Mouse (Mus musculus) forebrain, embryonic 11.5 days (tissue): ENCODE results near the gene Prkce. TPM values are rescaled to one million over a fixed set of nuclear protein-coding genes. Genes with fewer than 3 reads are reported as not detected.

Experiments used
- ATAC-seq: fragments of 200-750 bp; cut with Nextera tagmentation; replicated peaks from 2 replicates; pipeline ENCODE4 v1.8.0; 2017; ENCODE audit warnings: moderate TSS enrichment; ENCODE audit not compliant: low FRiP score
- DNase-seq: peaks from one replicate; pipeline ENCODE4 v3.0.0-alpha.2; 2017; ENCODE audit warnings: low spot score
- H3K27ac ChIP-seq: fragments of 300-500 bp; sonication (generic); 2 replicates; pipeline ENCODE4 v1.5.1; 2014; ENCODE audit warnings: low read depth, low read length
- H3K27me3 ChIP-seq: fragments of 300-500 bp; sonication (generic); 2 replicates; pipeline ENCODE4 v1.6.1; 2014; ENCODE audit warnings: mild to moderate bottlenecking, low read length, mixed read lengths; ENCODE audit not compliant: control insufficient read depth, insufficient read depth
- H3K36me3 ChIP-seq: fragments of 300-500 bp; sonication (generic); 2 replicates; pipeline ENCODE4 v1.6.1; 2014; ENCODE audit warnings: mild to moderate bottlenecking, low read length, moderate library complexity, mixed read lengths; ENCODE audit not compliant: control insufficient read depth, insufficient read depth
- H3K4me1 ChIP-seq: fragments of 300-500 bp; sonication (generic); replicated peaks from 2 replicates; pipeline ENCODE4 v1.6.1; 2014; ENCODE audit warnings: low read length, mixed read lengths; ENCODE audit not compliant: control insufficient read depth, insufficient read depth
- H3K4me2 ChIP-seq: fragments of 300-500 bp; sonication (generic); 2 replicates; pipeline ENCODE4 v1.6.1; 2014; ENCODE audit warnings: low read depth, mild to moderate bottlenecking, low read length, moderate library complexity, mixed read lengths; ENCODE audit not compliant: severe bottlenecking
- H3K4me3 ChIP-seq: fragments of 300-500 bp; sonication (generic); 2 replicates; pipeline ENCODE4 v1.5.1; 2014; ENCODE audit warnings: low read depth, low read length
- H3K9ac ChIP-seq: fragments of 300-500 bp; sonication (generic); 2 replicates; pipeline ENCODE4 v1.6.1; 2014; ENCODE audit warnings: low read length
- H3K9me3 ChIP-seq: fragments of 300-500 bp; sonication (generic); 2 replicates; pipeline ENCODE4 v1.6.1; 2016; ENCODE audit warnings: low read length, mixed read lengths; ENCODE audit not compliant: control insufficient read depth
- WGBS: fragments of 180-500 bp; shearing (Covaris S2); extraction: QIAGEN DNeasy Blood & Tissue Kit; methylation state at CpG from one replicate; pipeline ENCODE4 v1.1.7; 2014; 5-methylcytosine and 5-hydroxymethylcytosine counted together
- polyA plus RNA-seq: library from polyadenylated mRNA; unstranded; fragments of >200 nt; fragmentation: Nextera tagmentation; extraction: Ambion mirVana; gene quantifications from 2 replicates; pipeline ENCODE4 v1.2.1, GENCODE M21; 2014

Gene Prkce
- polyA plus RNA-seq, 1 experiment from 2014 or later = 6.0 TPM

DNA sequence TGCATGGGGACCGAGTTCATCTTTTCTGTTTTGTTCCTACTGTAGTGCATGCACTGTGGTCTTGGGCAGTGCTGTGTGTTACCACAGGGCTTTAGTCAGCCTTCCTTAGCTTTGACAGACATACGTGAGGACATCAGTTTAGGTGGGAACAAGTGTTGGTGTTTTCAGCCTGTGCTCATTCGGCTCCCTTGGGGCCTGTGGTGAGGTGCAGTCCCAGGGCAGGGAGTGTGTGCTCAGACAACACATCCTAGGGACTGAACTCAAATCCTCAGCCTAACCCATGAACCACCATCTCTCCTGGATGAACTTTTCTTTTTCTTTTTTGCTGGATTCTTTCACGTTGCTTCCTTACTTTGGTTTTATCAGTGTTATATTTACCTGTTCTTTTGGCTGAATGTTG is 535.8 kb downstream of the Prkce start:
- H3K27ac ChIP-seq = no peak overlapping the region
- H3K4me1 ChIP-seq = no peaks in the 10 kb centered on the region
- H3K4me3 ChIP-seq = no peak overlapping the region
- no peak overlapping the region for H3K9ac ChIP-seq
- H3K36me3 ChIP-seq = no peaks in the 10 kb centered on the region
- DNase-seq = no peak
- ATAC-seq = no peak
- no peak overlapping the region for H3K4me2 ChIP-seq
- 84% methylated on average over 4 of the region's 4 CpGs for WGBS
- H3K27me3 ChIP-seq = no peaks in the 10 kb centered on the region
- no peaks in the 10 kb centered on the region for H3K9me3 ChIP-seq

DNA sequence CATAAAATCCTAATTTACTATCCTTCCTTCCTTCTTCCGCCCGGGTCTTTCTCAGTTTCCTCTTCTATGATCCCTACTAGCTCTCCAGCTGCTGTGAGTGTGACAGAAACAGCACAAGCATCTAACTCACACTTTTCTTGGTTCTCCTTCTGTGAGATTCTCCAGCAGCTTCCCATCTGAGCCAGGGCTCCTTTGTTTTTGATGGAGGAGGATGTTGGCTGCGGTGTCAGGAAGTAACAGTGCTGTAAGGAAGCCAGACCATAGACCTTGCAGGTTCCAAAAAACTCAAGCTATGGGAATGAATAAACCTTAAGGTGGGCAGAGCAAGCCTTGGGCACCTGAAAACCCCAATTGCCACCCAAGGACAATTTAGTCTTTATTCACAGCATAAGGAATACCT is 537.7 kb downstream of the Prkce start:
- H3K9me3 ChIP-seq = no peaks in the 10 kb centered on the region
- no peak overlapping the region for H3K9ac ChIP-seq
- H3K27ac ChIP-seq = no peak overlapping the region
- no peak overlapping the region for H3K4me3 ChIP-seq
- H3K4me2 ChIP-seq = no peak overlapping the region
- no peaks in the 10 kb centered on the region for H3K36me3 ChIP-seq
- DNase-seq (no peak), ATAC-seq (no peak)
- no peaks in the 10 kb centered on the region for H3K4me1 ChIP-seq
- no peaks in the 10 kb centered on the region for H3K27me3 ChIP-seq
- 90% methylated on average over 3 of the region's 3 CpGs for WGBS

DNA sequence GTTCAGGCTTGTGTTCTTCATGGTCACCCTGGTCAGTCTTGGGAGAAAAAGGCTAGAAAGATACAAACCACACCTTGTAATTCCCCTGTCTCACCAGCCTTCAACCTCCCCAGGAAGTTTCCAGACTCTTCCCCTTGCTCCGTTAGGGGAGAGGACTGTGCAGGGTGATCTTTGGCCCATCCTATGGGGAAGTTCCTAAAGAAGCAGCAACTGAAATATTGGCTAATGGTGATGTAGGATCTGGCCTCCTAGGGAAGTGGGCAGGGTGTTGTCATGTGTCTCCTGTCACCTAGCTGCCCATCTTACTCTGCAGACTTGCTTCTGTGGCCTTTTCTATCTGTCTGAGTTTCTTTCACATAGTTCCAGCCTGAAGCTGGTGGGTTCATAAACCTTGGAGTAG is 538.9 kb downstream of the Prkce start:
- H3K4me3 ChIP-seq = no peak overlapping the region
- no peaks in the 10 kb centered on the region for H3K27me3 ChIP-seq
- no peak overlapping the region for H3K4me2 ChIP-seq
- H3K4me1 ChIP-seq = no peaks in the 10 kb centered on the region
- H3K36me3 ChIP-seq = no peaks in the 10 kb centered on the region
- ATAC-seq (no peak), DNase-seq (no peak)
- 86% methylated on average over 1 of the region's 1 CpGs for WGBS
- H3K9ac ChIP-seq = no peak overlapping the region
- H3K27ac ChIP-seq = no peak overlapping the region
- no peaks in the 10 kb centered on the region for H3K9me3 ChIP-seq

Other genes starting within 250 kb of the Prkce start
- 12.6 and 15.1 TPM in 2 replicates for gene Srbd1, start 22.6 kb upstream of the Prkce start, polyA plus RNA-seq